Mouse (Mus musculus) embryonic facial prominence, embryonic 10.5 days (tissue): ENCODE measurements around the gene Nkapl. TPM values are rescaled to one million over a fixed set of nuclear protein-coding genes. Genes with fewer than 3 reads are reported as not detected.

Experiments
- DNase-seq: peaks from one replicate; pipeline ENCODE4 v3.0.0-alpha.2; 2017; ENCODE audit warnings: low spot score
- H3K27ac ChIP-seq: fragments of 300-500 bp; sonication (generic); replicated peaks from 2 replicates; pipeline ENCODE4 v1.5.1; 2016; ENCODE audit warnings: mild to moderate bottlenecking
- H3K27me3 ChIP-seq: fragments of 300-500 bp; sonication (generic); replicated peaks from 2 replicates; pipeline ENCODE4 v1.6.1; 2016; ENCODE audit warnings: low read depth, mild to moderate bottlenecking; ENCODE audit not compliant: poor library complexity, severe bottlenecking
- H3K36me3 ChIP-seq: fragments of 300-500 bp; sonication (generic); replicated peaks from 2 replicates; pipeline ENCODE4 v1.6.1; 2016; ENCODE audit warnings: mild to moderate bottlenecking, moderate library complexity
- H3K4me1 ChIP-seq: fragments of 300-500 bp; sonication (generic); 2 replicates; pipeline ENCODE4 v1.6.1; 2016
- H3K4me3 ChIP-seq: fragments of 300-500 bp; sonication (generic); 2 replicates; pipeline ENCODE4 v1.5.1; 2016; ENCODE audit warnings: mild to moderate bottlenecking, moderate library complexity
- H3K9me3 ChIP-seq: fragments of 300-500 bp; sonication (generic); 2 replicates; pipeline ENCODE4 v1.6.1; 2016; ENCODE audit warnings: mild to moderate bottlenecking
- WGBS: fragments of 180-500 bp; shearing (Covaris S2); methylation state at CpG from one replicate; pipeline ENCODE4 v1.1.7; 2016; 5-methylcytosine and 5-hydroxymethylcytosine counted together
- microRNA counts: library from miRNA; unstranded; fragments of <30 nt; microRNA quantifications from one replicate; lab custom pipeline; 2017
- microRNA-seq: library from miRNA; unstranded; fragments of <30 nt; microRNA quantifications from one replicate; pipeline ENCODE4, GENCODE M21; 2017
- polyA plus RNA-seq: library from polyadenylated mRNA; unstranded; fragments of >200 nt; fragmentation: Nextera tagmentation; extraction: Ambion mirVana; gene quantifications from 2 replicates; pipeline ENCODE4 v1.2.1, GENCODE M21; 2016

Nkapl gene
- polyA plus RNA-seq, 1 experiment from 2014 or later = 1.3 TPM

GRCm38 (mm10) chr13:21417298-21418010, 50.9 kb downstream of the Nkapl start:
- Histone ChIP-seq H3K4me1 (no peaks in the 10 kb centered on the region), H3K27ac (no peak overlapping the region), H3K27me3 (no peaks in the 10 kb centered on the region), H3K36me3 (no peaks in the 10 kb centered on the region), H3K9me3 (no peaks in the 10 kb centered on the region), H3K4me3 (no peak overlapping the region)
- 88% methylated on average over 6 of the region's 6 CpGs for WGBS
- no peak for DNase-seq

MicroRNAs within 50 kb of the gene (microRNA counts, 519-probe panel; counts per million panel counts)
- microRNA mmu-miR-1896 (lab: Ali Mortazavi, UCI) = 3,803 counts per million, percentile 75 among the panel's probes with 10 or more counts

Small RNA genes within 50 kb of the gene (microRNA-seq; reads per million reads assigned to microRNA genes)
- gene Mir1896 = not detected

Other genes with a start within 250 kb of the Nkapl start
- not detected in 2 replicates for gene Gpx5, start 175.8 kb downstream of the Nkapl start, polyA plus RNA-seq
- 0.24 and 0.36 TPM in 2 replicates for gene Gpx6, start 156.4 kb downstream of the Nkapl start, polyA plus RNA-seq
- not detected in 2 replicates for gene Olfr1367, start 121.6 kb downstream of the Nkapl start, polyA plus RNA-seq
- gene Zscan12, start 105.7 kb downstream of the Nkapl start, polyA plus RNA-seq = 19.3 and 20.4 TPM in 2 replicates
- gene Zkscan3, start 65.8 kb downstream of the Nkapl start, polyA plus RNA-seq = 91.5 and 91.9 TPM in 2 replicates
- gene Pgbd1, start 27.5 kb downstream of the Nkapl start, polyA plus RNA-seq = 4.2 and 4.9 TPM in 2 replicates
- gene Zscan26, start 14.8 kb downstream of the Nkapl start, polyA plus RNA-seq = 29.4 and 29.9 TPM in 2 replicates
- 3.0 and 3.5 TPM in 2 replicates for gene Zkscan4, start 10.4 kb upstream of the Nkapl start, polyA plus RNA-seq
- gene Gm10065, start 10.9 kb upstream of the Nkapl start, polyA plus RNA-seq = not detected in 2 replicates
- 0.63 TPM in 1 of 2 replicates, not detected in the other for gene AK157302, start 26.7 kb upstream of the Nkapl start, polyA plus RNA-seq
- 4.3 and 5.3 TPM in 2 replicates for gene Gm11273, start 32.9 kb upstream of the Nkapl start, polyA plus RNA-seq
- gene Zkscan8, start 62.6 kb upstream of the Nkapl start, polyA plus RNA-seq = 7.6 and 7.8 TPM in 2 replicates
- gene Olfr1366, start 74.3 kb upstream of the Nkapl start, polyA plus RNA-seq = 0.11 and 0.21 TPM in 2 replicates
- not detected in 2 replicates for gene Olfr1535, start 91.4 kb upstream of the Nkapl start, polyA plus RNA-seq
- not detected in 2 replicates for gene Olfr1364, start 113.2 kb upstream of the Nkapl start, polyA plus RNA-seq
- gene Olfr1362, start 145.5 kb upstream of the Nkapl start, polyA plus RNA-seq = not detected in 2 replicates
- gene Olfr11, start 174.0 kb upstream of the Nkapl start, polyA plus RNA-seq = not detected in 2 replicates
- gene Olfr1361, start 194.9 kb upstream of the Nkapl start, polyA plus RNA-seq = not detected in 2 replicates
- not detected in 2 replicates for gene Olfr1360, start 208.9 kb upstream of the Nkapl start, polyA plus RNA-seq
- gene Olfr1359, start 229.6 kb upstream of the Nkapl start, polyA plus RNA-seq = not detected in 2 replicates
- gene Hist1h2bl, start 247.6 kb upstream of the Nkapl start, polyA plus RNA-seq = 1.6 and 3.1 TPM in 2 replicates
- gene Hist1h2ai, start 247.9 kb upstream of the Nkapl start, polyA plus RNA-seq = 30.5 and 32.2 TPM in 2 replicates
- 10.7 and 12.8 TPM in 2 replicates for gene Hist1h3h, start 249.2 kb upstream of the Nkapl start, polyA plus RNA-seq